Mouse (Mus musculus) cerebellum, adult 8-10 months (tissue): ENCODE measurements around the gene Olfr725.

Experiments used
- DNase-seq: peaks from one replicate; pipeline ENCODE4 v3.0.0; 2022

Gene Olfr725

DNA sequence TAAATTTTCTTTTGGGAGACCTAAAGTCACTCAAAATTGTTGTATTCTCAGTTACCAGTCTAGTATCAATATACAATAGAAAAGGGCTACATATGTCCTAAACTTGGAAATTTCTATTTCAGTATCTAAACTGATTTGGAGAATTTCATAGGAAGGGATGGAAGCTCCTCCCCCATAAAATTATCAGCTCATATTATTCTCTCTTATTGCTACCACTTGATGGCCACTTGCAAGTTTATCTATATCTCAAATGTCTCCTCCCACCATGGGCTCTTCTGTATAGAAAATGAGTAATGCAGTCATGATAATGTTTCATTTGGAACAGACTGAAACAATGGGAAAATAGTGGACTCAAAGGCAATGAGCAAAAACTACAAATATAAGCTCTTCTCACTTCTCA, at the start of gene Olfr725:
Gene Olfr725 (minus strand): TSS at position 101 of the 400 bp plus-strand sequence.
- no peak for DNase-seq

- DNase-seq = no peak
Measured at GRCm38 (mm10) chr14:50062733-50063104, 22.5 kb upstream of the Olfr725 start.

- peak; percentile 55 for DNase-seq
Measured at GRCm38 (mm10) chr14:50061955-50062732, 22.0 kb upstream of the Olfr725 start.

DNA sequence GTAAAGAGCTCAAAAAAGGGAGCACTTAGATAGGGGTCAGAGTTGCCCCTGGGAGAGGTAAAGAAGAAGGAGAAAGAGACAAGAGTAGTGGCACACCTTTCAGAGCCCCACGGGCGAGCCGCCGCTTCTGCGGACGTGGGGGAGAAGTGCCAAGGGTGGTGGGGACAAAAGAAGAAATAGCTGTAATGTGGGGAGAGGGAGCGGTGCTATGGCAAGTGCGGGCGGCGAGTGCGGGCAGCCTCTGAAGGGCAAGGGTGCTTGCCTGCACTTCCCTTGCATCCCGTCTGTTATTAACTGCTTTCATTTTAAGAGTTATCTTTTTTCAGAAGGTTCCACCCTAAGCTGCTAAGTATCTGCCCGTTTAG, 21.4 kb upstream of the Olfr725 start:
- peak; percentile 3 for DNase-seq

GRCm38 (mm10) chr14:50061179-50061578, 21.0 kb upstream of the Olfr725 start:
- no peak for DNase-seq

GRCm38 (mm10) chr14:50032041-50032440, 8.1 kb downstream of the Olfr725 start:
- no peak for DNase-seq

- no peak for DNase-seq
Measured at GRCm38 (mm10) chr14:50031356-50031755, 8.8 kb downstream of the Olfr725 start.

GRCm38 (mm10) chr14:50026371-50026770, 13.8 kb downstream of the Olfr725 start:
- no peak for DNase-seq
